Mouse (Mus musculus): ENCODE results near the gene Commd7. TPM values are rescaled to one million over a fixed set of nuclear protein-coding genes. Genes with fewer than 3 reads are reported as not detected.
A peak's percentile ranks its signal among the peaks of the same experiment; 100 is the strongest.

The Commd7 gene
- total RNA-seq, 1 experiment: 12.7 TPM

DNA sequence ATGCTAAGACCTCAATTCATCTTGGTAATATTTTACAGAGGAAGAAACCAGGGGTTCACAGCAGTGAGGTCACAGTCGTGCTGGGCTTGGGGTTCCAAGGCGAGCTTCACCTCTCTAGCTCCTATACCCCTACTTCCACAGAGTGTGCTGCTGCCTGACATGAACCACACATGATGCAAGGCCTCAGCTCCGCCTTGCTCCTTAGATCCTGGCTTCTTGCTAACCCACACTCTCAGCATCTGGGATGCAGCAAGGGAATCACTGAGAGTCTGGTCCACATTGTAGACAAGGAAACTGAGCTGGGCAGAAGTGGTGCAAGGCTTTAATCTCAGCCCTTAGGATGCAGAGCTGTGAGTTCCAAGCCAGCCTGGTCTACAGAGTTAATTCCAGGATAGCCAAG lies 52.5 kb downstream of the Commd7 start:
- H3K9ac ChIP-seq (ENCODE audit: insufficient read depth, low read depth, low read length, poor library complexity, severe bottlenecking): no peak overlapping the region
- DNase-seq (ENCODE audit: low read depth, low spot score): no peak
- H3K4me3 ChIP-seq (ENCODE audit: insufficient read depth in 1 of 2, low read depth in 1 of 2, low read length in 2 of 2, poor library complexity in 1 of 2, severe bottlenecking in 1 of 2): no peak overlapping the region
- peaks cover 5 to 35% of the 10 kb centered on the region in 2 experiments; a peak in 3 of 4 replicates for H3K4me1 ChIP-seq (ENCODE audit: control insufficient read depth in 2 of 2, insufficient read depth in 2 of 2, low read length in 2 of 2, poor library complexity in 1 of 2)
- TF ChIP-seq ZNF384 (IDR thresholded peaks at IDR 0.05; ENCODE audit: low read depth, low read length) (no peak), ZC3H11A (IDR thresholded peaks at IDR 0.05; ENCODE audit: borderline replicate concordance, low read depth, low read length) (no peak)
- no peaks in the 10 kb centered on the region for H3K9me3 ChIP-seq (ENCODE audit: control insufficient read depth, insufficient read depth, low read depth, low read length)
- in situ Hi-C loops (cut with MboI; ENCODE audit: low sequenced_read_pairs in 2 of 2, unreplicated experiment in 2 of 2): loop anchor here (10.0 to 25.0 kb wide), 2 partner anchors 93 to 95 kb away; partner anchors contain the start of gene 4930404H24Rik (in 1 of the 2)
- H3K27ac ChIP-seq (ENCODE audit: insufficient read depth, low read depth, low read length, poor library complexity, severe bottlenecking): peak overlapping the region; percentile 59; the same call in 1 of the 2 replicates
- H3K36me3 ChIP-seq (ENCODE audit: control insufficient read depth, insufficient read depth, low read length, poor library complexity, severe bottlenecking): no peaks in the 10 kb centered on the region

DNA sequence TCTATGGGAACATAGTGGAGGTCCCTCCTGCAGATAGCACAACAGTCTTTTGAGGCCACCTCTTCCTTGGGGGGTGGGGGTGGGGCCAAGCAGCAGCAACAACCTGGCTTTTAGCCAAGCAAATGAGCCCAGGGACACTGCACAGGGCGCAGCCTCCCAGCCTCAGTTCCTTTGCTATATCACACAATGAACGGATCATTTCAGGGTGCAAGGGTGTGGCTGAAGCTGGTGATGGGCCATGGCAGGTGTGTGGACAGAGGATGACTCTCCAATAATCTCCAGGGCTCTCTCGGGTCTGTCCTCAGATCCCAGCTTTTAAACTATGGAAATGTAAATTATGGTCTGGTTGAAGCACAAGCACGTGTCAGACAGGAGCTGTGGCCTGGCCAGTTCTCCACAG lies 55.5 kb downstream of the Commd7 start:
- TF ChIP-seq MAFK (IDR thresholded peaks at IDR 0.05; ENCODE audit: insufficient read depth, low read depth, low read length) (no peak), ZC3H11A (IDR thresholded peaks at IDR 0.05; ENCODE audit: borderline replicate concordance, low read depth, low read length) (no peak), HCFC1 (IDR thresholded peaks at IDR 0.05; ENCODE audit: borderline replicate concordance, insufficient read depth, low read length) (no peak), CHD2 (IDR thresholded peaks at IDR 0.05; ENCODE audit: low read depth, low read length) (no peak), ZNF384 (IDR thresholded peaks at IDR 0.05; ENCODE audit: low read depth, low read length) (no peak)
- H3K27ac ChIP-seq (ENCODE audit: insufficient read depth, low read depth, low read length, poor library complexity, severe bottlenecking): no peak overlapping the region
- no peaks in the 10 kb centered on the region for H3K36me3 ChIP-seq (ENCODE audit: control insufficient read depth, insufficient read depth, low read length, poor library complexity, severe bottlenecking)
- no peak overlapping the region for H3K9ac ChIP-seq (ENCODE audit: insufficient read depth, low read depth, low read length, poor library complexity, severe bottlenecking)
- in situ Hi-C loops (cut with MboI; ENCODE audit: low sequenced_read_pairs in 2 of 2, unreplicated experiment in 2 of 2): loop anchor here in 1 of 2 experiments (25.0 kb wide), 1 partner anchor 90 kb away; the partner anchor contains the start of gene 4930404H24Rik
- H3K4me1 ChIP-seq (ENCODE audit: control insufficient read depth in 2 of 2, insufficient read depth in 2 of 2, low read length in 2 of 2, poor library complexity in 1 of 2): peaks cover 5 to 37% of the 10 kb centered on the region in 2 experiments; a peak in 3 of 4 replicates
- no peak for DNase-seq (ENCODE audit: low read depth, low spot score)
- no peaks in the 10 kb centered on the region for H3K9me3 ChIP-seq (ENCODE audit: control insufficient read depth, insufficient read depth, low read depth, low read length)
- H3K4me3 ChIP-seq (ENCODE audit: insufficient read depth in 1 of 2, low read depth in 1 of 2, low read length in 2 of 2, poor library complexity in 1 of 2, severe bottlenecking in 1 of 2): no peak overlapping the region

DNA sequence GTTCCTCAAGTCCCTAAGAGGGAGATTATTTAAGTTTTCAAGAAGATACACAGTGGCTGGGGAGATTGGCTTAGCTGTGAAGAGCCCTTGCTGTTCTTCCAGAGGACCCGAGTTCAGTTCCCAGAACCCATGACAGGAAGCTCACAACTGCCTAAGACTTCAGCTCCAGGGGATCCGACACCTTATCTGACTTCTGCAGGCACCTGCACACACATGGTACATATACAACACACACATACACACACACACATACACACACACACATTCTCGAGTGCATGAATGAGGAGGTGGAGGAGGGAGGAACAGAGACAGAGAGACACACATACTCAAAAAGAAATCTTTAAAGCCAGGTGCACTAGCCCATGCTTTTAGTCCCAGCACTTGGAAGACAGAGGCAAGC lies 56.4 kb downstream of the Commd7 start:
- DNase-seq (ENCODE audit: low read depth, low spot score): no peak
- H3K4me1 ChIP-seq (ENCODE audit: control insufficient read depth in 2 of 2, insufficient read depth in 2 of 2, low read length in 2 of 2, poor library complexity in 1 of 2): peaks cover 5 to 31% of the 10 kb centered on the region in 2 experiments; a peak in 3 of 4 replicates
- H3K4me3 ChIP-seq (ENCODE audit: insufficient read depth in 1 of 2, low read depth in 1 of 2, low read length in 2 of 2, poor library complexity in 1 of 2, severe bottlenecking in 1 of 2): no peak overlapping the region
- H3K36me3 ChIP-seq (ENCODE audit: control insufficient read depth, insufficient read depth, low read length, poor library complexity, severe bottlenecking): no peaks in the 10 kb centered on the region
- in situ Hi-C loops (cut with MboI; ENCODE audit: low sequenced_read_pairs in 2 of 2, unreplicated experiment in 2 of 2): loop anchor here in 1 of 2 experiments (25.0 kb wide), 1 partner anchor 89 kb away; the partner anchor contains the start of gene 4930404H24Rik
- H3K9me3 ChIP-seq (ENCODE audit: control insufficient read depth, insufficient read depth, low read depth, low read length): no peaks in the 10 kb centered on the region
- TF ChIP-seq HCFC1 (IDR thresholded peaks at IDR 0.05; ENCODE audit: borderline replicate concordance, insufficient read depth, low read length): no peak
- no peak for TF ChIP-seq ZNF384 (IDR thresholded peaks at IDR 0.05; ENCODE audit: low read depth, low read length)
- no peak for TF ChIP-seq CHD2 (IDR thresholded peaks at IDR 0.05; ENCODE audit: low read depth, low read length)
- no peak for TF ChIP-seq MAFK (IDR thresholded peaks at IDR 0.05; ENCODE audit: insufficient read depth, low read depth, low read length)
- no peak for TF ChIP-seq ZC3H11A (IDR thresholded peaks at IDR 0.05; ENCODE audit: borderline replicate concordance, low read depth, low read length)
- no peak overlapping the region for H3K27ac ChIP-seq (ENCODE audit: insufficient read depth, low read depth, low read length, poor library complexity, severe bottlenecking)
- H3K9ac ChIP-seq (ENCODE audit: insufficient read depth, low read depth, low read length, poor library complexity, severe bottlenecking): no peak overlapping the region

DNA sequence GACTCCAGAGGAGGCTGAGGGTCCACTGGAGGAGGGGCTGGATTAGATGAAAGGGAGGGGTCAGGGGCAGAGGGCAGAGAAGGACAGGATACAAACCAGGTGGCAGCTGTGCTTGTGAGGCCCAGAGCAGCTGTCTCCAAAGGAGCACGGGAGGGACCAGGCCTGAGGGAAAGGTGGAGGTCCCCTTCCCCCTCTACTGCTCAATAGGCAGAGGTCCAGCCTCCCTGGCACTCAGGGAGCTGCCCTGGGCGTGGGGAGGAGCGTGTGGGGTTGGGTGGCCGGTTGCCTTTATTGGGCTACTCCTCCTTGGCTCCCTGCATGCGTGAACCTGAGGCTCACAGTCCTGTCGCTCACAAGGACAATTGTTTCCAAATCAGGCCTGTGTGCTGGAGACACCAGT lies 57.0 kb downstream of the Commd7 start:
- TF ChIP-seq CHD2 (IDR thresholded peaks at IDR 0.05; ENCODE audit: low read depth, low read length) (no peak), ZC3H11A (IDR thresholded peaks at IDR 0.05; ENCODE audit: borderline replicate concordance, low read depth, low read length) (no peak), MAFK (IDR thresholded peaks at IDR 0.05; ENCODE audit: insufficient read depth, low read depth, low read length) (no peak), HCFC1 (IDR thresholded peaks at IDR 0.05; ENCODE audit: borderline replicate concordance, insufficient read depth, low read length) (no peak), ZNF384 (IDR thresholded peaks at IDR 0.05; ENCODE audit: low read depth, low read length) (no peak)
- no peak overlapping the region for H3K9ac ChIP-seq (ENCODE audit: insufficient read depth, low read depth, low read length, poor library complexity, severe bottlenecking)
- H3K9me3 ChIP-seq (ENCODE audit: control insufficient read depth, insufficient read depth, low read depth, low read length): no peaks in the 10 kb centered on the region
- H3K36me3 ChIP-seq (ENCODE audit: control insufficient read depth, insufficient read depth, low read length, poor library complexity, severe bottlenecking): no peaks in the 10 kb centered on the region
- no peak overlapping the region for H3K27ac ChIP-seq (ENCODE audit: insufficient read depth, low read depth, low read length, poor library complexity, severe bottlenecking)
- DNase-seq (ENCODE audit: low read depth, low spot score): no peak
- in situ Hi-C loops (cut with MboI; ENCODE audit: low sequenced_read_pairs in 2 of 2, unreplicated experiment in 2 of 2): loop anchor here in 1 of 2 experiments (25.0 kb wide), 1 partner anchor 88 kb away; the partner anchor contains the start of gene 4930404H24Rik
- H3K4me3 ChIP-seq (ENCODE audit: insufficient read depth in 1 of 2, low read depth in 1 of 2, low read length in 2 of 2, poor library complexity in 1 of 2, severe bottlenecking in 1 of 2): no peak overlapping the region
- peaks cover 5 to 26% of the 10 kb centered on the region in 2 experiments; a peak in 3 of 4 replicates for H3K4me1 ChIP-seq (ENCODE audit: control insufficient read depth in 2 of 2, insufficient read depth in 2 of 2, low read length in 2 of 2, poor library complexity in 1 of 2)
